Mouse (Mus musculus) brain, embryonic 14.5 days (tissue): ENCODE data around the gene Frmd3.

ENCODE experiments used
- CTCF ChIP-seq: fragments of 200-500 bp; IDR thresholded peaks from 2 replicates; pipeline ENCODE4 v1.5.1; 2012; ENCODE audit warnings: inconsistent platforms, mild to moderate bottlenecking, moderate library complexity, borderline replicate concordance; ENCODE audit not compliant: insufficient read depth, insufficient read length; ENCODE audit errors: extremely low read depth
- POLR2A ChIP-seq: fragments of 200-500 bp; IDR thresholded peaks from 2 replicates; pipeline ENCODE4 v1.6.1; 2012; ENCODE audit warnings: mild to moderate bottlenecking, inconsistent platforms, borderline replicate concordance; ENCODE audit not compliant: poor library complexity, insufficient read depth, insufficient read length, severe bottlenecking; ENCODE audit errors: extremely low read depth

DNA sequence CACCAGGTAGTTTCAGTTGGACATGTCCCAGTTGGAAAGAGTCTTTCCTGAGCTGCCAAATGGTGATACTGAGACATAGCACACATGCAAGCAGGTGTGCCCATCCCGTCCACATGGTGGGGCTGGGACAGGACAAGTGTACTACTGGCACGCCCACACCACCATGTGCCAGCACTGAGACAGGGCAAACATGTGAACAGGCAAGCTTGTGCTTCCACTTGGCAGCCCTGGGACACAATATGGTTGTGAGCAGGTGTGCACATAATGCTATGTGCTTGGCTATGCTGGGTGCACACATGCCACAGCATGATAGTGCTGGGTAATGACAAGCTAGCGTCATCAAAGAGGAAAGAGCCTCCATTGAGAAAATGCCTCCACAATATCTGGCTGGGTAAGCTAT lies 220.3 kb downstream of the Frmd3 start:
- TF ChIP-seq POLR2A (no peak), CTCF (no peak)
